Mouse (Mus musculus) forebrain, embryonic 15.5 days (tissue): ENCODE measurements around the gene Fam173b. TPM values are rescaled to one million over a fixed set of nuclear protein-coding genes. Genes with fewer than 3 reads are reported as not detected.
A peak's percentile ranks its signal among the peaks of the same experiment; 100 is the strongest.

Source experiments
- ATAC-seq: fragments of 200-750 bp; cut with Nextera tagmentation; replicated peaks from 2 replicates; pipeline ENCODE4 v1.8.0; 2017; ENCODE audit warnings: mild to moderate bottlenecking, moderate TSS enrichment, moderate library complexity
- H3K27ac ChIP-seq: fragments of 300-500 bp; sonication (generic); replicated peaks from 2 replicates; pipeline ENCODE4 v1.5.1; 2015; ENCODE audit warnings: mild to moderate bottlenecking, inconsistent platforms
- H3K27me3 ChIP-seq: fragments of 300-500 bp; sonication (generic); 2 replicates; pipeline ENCODE4 v1.6.1; 2015; ENCODE audit warnings: inconsistent platforms
- H3K36me3 ChIP-seq: fragments of 300-500 bp; sonication (generic); 2 replicates; pipeline ENCODE4 v1.6.1; 2015; ENCODE audit warnings: mild to moderate bottlenecking, inconsistent platforms
- H3K4me1 ChIP-seq: fragments of 300-500 bp; sonication (generic); 2 replicates; pipeline ENCODE4 v1.6.1; 2015; ENCODE audit warnings: inconsistent platforms
- H3K4me2 ChIP-seq: fragments of 300-500 bp; sonication (generic); replicated peaks from 2 replicates; pipeline ENCODE4 v1.6.1; 2015; ENCODE audit warnings: mild to moderate bottlenecking, inconsistent platforms
- H3K4me3 ChIP-seq: fragments of 300-500 bp; sonication (generic); 2 replicates; pipeline ENCODE4 v1.5.1; 2015; ENCODE audit warnings: mild to moderate bottlenecking, inconsistent platforms
- H3K9ac ChIP-seq: fragments of 300-500 bp; sonication (generic); replicated peaks from 2 replicates; pipeline ENCODE4 v1.6.1; 2015; ENCODE audit warnings: mild to moderate bottlenecking, inconsistent platforms
- H3K9me3 ChIP-seq: fragments of 300-500 bp; sonication (generic); 2 replicates; pipeline ENCODE4 v1.6.1; 2016; ENCODE audit warnings: inconsistent platforms
- WGBS: fragments of 180-500 bp; shearing (Covaris S2); methylation state at CpG from one replicate; pipeline ENCODE4 v1.1.7; 2015; ENCODE audit warnings: mixed read lengths; 5-methylcytosine and 5-hydroxymethylcytosine counted together
- polyA plus RNA-seq: library from polyadenylated mRNA; unstranded; fragments of >200 nt; fragmentation: Nextera tagmentation; extraction: Ambion mirVana; gene quantifications from 2 replicates; pipeline ENCODE4 v1.2.1, GENCODE M21; 2015

Fam173b gene
- polyA plus RNA-seq, 1 experiment from 2014 or later: 11.5 TPM

DNA sequence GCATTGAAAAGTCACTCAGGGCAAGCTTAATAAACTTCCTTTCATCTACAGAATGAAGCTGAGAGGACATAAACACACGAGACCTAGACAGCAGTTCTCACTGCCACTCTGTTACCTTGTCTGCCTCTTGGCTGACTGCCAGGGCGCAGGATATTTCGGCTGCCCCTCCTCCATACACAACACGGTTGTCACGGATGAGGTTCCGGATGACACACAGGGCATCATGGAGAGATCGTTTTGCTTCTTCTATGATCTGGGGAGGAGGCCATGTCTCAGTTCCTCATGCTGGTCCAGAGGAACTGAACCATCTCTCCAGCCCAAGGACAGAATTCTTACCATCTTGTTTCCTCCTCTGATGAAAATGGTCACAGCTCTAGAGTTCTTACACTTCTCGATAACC is 9.1 kb upstream of the Fam173b start:
- H3K9me3 ChIP-seq: no peaks in the 10 kb centered on the region
- H3K4me3 ChIP-seq: no peak overlapping the region
- peaks cover 82% of the 10 kb centered on the region for H3K36me3 ChIP-seq
- H3K27me3 ChIP-seq: no peaks in the 10 kb centered on the region
- no peak overlapping the region for H3K9ac ChIP-seq
- peaks cover 4% of the 10 kb centered on the region; the same call in 1 of the 2 replicates for H3K4me1 ChIP-seq
- WGBS: 88% methylated on average over 8 of the region's 8 CpGs
- H3K27ac ChIP-seq: no peak overlapping the region
- no peak for ATAC-seq
- H3K4me2 ChIP-seq: no peak overlapping the region

DNA sequence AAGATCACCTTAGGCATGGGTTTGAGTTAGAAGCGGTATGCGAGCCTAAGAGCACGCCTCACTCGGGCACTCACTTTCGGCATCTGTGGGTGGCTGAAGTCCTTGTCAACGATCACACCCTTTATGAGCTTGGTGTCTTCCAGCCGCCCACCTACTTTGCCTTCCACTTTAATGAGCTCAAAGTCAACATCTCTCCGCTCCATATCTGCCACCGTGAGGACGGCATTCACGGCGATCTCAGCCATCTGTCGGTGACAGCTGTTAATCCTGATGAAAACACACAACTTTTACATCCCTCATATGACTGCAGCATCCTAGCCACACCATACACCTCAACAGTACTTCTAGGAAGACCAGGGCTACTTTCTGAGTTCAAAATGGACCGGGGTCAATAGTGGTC is 7.4 kb upstream of the Fam173b start:
- 92% methylated on average over 14 of the region's 14 CpGs for WGBS
- Histone ChIP-seq H3K4me3 (no peak overlapping the region), H3K9me3 (no peaks in the 10 kb centered on the region), H3K4me2 (no peak overlapping the region), H3K27ac (no peak overlapping the region), H3K27me3 (no peaks in the 10 kb centered on the region), H3K9ac (no peak overlapping the region), H3K4me1 (peaks cover 11% of the 10 kb centered on the region), H3K36me3 (peaks cover 81% of the 10 kb centered on the region)
- no peak for ATAC-seq

DNA sequence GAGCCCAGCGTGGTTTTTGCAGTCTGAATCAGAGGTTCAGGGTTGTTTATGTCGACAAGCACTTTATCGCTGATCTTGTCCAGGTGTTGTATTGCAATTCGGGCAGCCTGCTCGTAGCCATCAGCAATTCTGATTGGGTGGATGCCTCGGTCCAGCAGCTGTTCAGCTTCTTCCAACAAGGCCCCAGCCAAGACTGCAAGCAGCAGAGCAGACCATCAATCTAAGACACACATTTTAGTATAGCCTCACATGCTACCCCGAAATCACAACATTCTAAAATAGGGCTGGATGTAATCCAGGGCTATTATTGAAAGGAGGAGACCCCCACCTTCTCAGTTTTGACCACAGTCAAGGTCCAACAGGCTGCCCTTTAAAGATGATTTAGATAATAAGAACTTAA is 6.0 kb upstream of the Fam173b start:
- no peaks in the 10 kb centered on the region for H3K9me3 ChIP-seq
- peaks cover 25% of the 10 kb centered on the region for H3K4me1 ChIP-seq
- H3K9ac ChIP-seq: no peak overlapping the region
- 96% methylated on average over 7 of the region's 7 CpGs for WGBS
- H3K27ac ChIP-seq: no peak overlapping the region
- H3K4me2 ChIP-seq: no peak overlapping the region
- no peak for ATAC-seq
- H3K27me3 ChIP-seq: no peaks in the 10 kb centered on the region
- no peak overlapping the region for H3K4me3 ChIP-seq
- peaks cover 67% of the 10 kb centered on the region for H3K36me3 ChIP-seq

DNA sequence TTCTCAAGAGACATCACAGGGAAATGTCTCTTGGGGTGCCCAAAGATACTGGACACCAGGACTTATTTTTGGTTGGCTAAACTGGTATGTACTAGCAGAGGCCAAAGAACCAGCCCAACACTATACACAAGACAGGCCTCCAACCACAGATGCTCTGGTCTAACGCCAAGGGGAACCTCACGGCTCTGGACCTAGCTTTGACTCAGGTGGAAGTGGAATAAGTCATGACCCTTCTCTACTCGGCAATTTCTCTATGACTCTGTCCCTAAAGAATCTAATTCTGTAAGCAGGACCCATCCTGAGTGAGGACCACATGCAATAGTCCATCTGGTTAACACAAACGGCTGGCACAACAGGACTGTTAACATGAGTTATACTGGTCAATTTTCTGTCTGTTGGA is 1.8 kb upstream of the Fam173b start:
- Histone ChIP-seq H3K27ac (no peak overlapping the region), H3K27me3 (no peaks in the 10 kb centered on the region), H3K4me2 (peak overlapping the region; percentile 83), H3K36me3 (peaks cover 26% of the 10 kb centered on the region), H3K4me3 (peak overlapping the region; percentile 85), H3K9me3 (no peaks in the 10 kb centered on the region), H3K4me1 (peaks cover 35% of the 10 kb centered on the region), H3K9ac (no peak overlapping the region)
- WGBS: 81% methylated on average over 4 of the region's 4 CpGs
- ATAC-seq: no peak

DNA sequence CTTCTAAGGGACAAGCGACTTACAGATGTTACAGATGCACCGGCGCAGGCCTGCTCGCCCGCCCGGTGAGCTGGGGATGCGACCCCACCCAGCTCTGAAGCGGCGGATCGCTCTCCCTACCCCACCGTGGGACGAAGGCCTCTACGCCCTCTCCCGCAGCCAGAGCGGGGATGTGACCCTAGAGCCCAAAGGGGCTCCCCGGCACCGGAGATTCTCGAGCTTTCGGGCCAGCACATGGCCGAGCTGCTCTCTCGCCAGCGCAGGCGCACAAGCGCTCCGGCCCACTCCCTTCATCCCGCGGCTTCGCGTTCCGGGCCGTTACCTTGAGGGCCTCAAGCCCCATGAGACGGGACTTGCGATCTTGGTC is 390 bp upstream of the Fam173b start:
- ATAC-seq: peak; percentile 82
- Histone ChIP-seq H3K9me3 (no peaks in the 10 kb centered on the region), H3K27ac (peak overlapping the region; percentile 87), H3K36me3 (peaks cover 12% of the 10 kb centered on the region), H3K27me3 (no peaks in the 10 kb centered on the region), H3K9ac (peak overlapping the region; percentile 90), H3K4me3 (peak overlapping the region; percentile 85), H3K4me1 (peaks cover 35% of the 10 kb centered on the region), H3K4me2 (peak overlapping the region; percentile 83)
- WGBS: 0% methylated on average over 33 of the region's 33 CpGs

DNA sequence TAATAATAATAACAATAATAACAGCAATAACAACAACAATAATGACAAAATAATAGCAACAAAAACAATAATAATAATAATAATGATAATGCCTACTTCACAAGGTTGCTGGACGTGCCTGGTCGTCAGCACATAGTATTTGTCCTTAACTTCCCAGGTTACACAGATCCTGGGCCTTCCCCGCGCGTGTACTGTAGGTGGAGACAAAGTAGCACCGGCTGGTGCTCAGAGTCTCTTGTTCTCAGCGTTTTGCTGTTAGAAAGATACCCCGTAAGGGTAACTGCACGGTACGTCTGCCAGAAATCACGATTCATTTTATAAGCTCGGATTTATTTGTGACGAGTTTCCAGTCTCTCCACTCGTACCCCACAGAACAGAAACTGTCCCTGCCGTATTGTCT is 774 bp downstream of the Fam173b start:
- Histone ChIP-seq H3K4me3 (peak overlapping the region; percentile 85), H3K9me3 (no peaks in the 10 kb centered on the region), H3K27me3 (no peaks in the 10 kb centered on the region), H3K27ac (peak overlapping the region; percentile 98), H3K4me1 (peaks cover 32% of the 10 kb centered on the region), H3K36me3 (peaks cover 3% of the 10 kb centered on the region), H3K9ac (peak overlapping the region; percentile 97), H3K4me2 (peak overlapping the region; percentile 60)
- peak; percentile 77 for ATAC-seq
- 2% methylated on average over 15 of the region's 15 CpGs for WGBS

DNA sequence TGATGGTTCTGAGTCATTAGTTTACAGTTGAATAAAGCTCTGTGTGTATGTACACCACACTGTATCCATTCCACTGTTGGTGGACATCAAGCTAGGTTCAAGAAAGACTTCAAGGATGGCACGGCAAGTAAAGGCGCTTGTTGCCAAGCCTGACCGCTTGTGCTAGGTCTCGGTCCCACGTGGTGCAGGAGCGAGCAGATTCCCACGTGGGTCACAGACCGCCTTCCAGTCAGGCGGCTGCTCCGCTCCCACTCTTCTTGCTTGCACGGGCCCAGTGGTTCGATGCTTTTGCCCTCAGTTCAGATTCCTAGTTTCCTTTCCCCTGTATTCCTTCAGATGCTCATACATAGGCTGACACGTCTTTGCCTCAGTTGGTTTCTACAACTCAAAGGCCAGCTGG is 1.5 kb downstream of the Fam173b start:
- 90% methylated on average over 13 of the region's 13 CpGs for WGBS
- Histone ChIP-seq H3K4me3 (peak overlapping the region; percentile 85), H3K9me3 (no peaks in the 10 kb centered on the region), H3K9ac (peak overlapping the region; percentile 3; the same call in 1 of the 2 replicates), H3K27ac (peak overlapping the region; percentile 98), H3K4me2 (peak overlapping the region; percentile 60), H3K4me1 (peaks cover 32% of the 10 kb centered on the region), H3K27me3 (no peaks in the 10 kb centered on the region), H3K36me3 (no peaks in the 10 kb centered on the region)
- no peak for ATAC-seq

DNA sequence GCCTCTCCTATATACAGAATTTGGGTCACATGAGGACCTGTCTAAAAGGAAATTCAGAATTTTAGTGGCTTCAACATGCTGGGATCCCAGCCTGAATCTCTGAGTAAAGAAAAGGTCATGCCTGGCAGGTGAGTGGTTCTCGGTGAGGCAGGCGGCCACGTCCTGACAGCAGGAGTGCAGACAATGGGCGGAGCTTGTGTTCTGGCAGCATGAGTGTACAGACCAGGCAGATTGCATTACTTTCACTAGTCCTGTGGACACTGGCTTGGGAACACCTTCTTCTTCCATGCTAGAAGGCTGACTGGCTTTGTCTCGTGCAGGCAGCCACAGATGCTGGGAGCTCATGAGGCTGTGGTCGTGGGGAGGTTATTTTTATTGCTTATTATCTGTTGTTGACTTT is 5.2 kb downstream of the Fam173b start:
- no peak overlapping the region for H3K27ac ChIP-seq
- no peaks in the 10 kb centered on the region for H3K9me3 ChIP-seq
- H3K4me1 ChIP-seq: peaks cover 8% of the 10 kb centered on the region
- no peak overlapping the region for H3K9ac ChIP-seq
- 67% methylated on average over 6 of the region's 6 CpGs for WGBS
- H3K4me2 ChIP-seq: no peak overlapping the region
- ATAC-seq: no peak
- no peaks in the 10 kb centered on the region for H3K27me3 ChIP-seq
- H3K36me3 ChIP-seq: no peaks in the 10 kb centered on the region
- H3K4me3 ChIP-seq: no peak overlapping the region

DNA sequence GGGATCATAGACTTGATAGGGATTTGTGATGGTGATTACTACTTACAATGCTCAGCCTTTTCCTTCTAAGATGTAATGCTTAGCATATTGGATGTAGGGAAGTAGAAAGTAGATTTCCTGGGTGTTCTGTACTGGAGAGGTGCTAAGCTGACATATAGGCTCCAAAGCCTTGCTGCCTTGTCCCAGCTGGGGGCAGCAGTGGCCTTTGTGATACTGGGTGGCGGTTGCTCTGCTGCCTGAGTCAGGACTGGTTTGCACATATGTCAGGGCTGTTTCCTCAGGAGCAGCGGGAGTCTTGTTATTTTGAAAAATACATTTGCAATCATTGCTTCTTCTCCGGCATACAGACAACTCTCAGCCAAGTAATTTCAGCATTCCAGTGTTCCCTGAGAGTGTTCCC is 9.4 kb downstream of the Fam173b start:
- Histone ChIP-seq H3K4me2 (no peak overlapping the region), H3K9me3 (no peaks in the 10 kb centered on the region), H3K27ac (no peak overlapping the region), H3K27me3 (no peaks in the 10 kb centered on the region), H3K9ac (no peak overlapping the region), H3K4me1 (no peaks in the 10 kb centered on the region; the same call in 1 of the 2 replicates), H3K4me3 (no peak overlapping the region), H3K36me3 (no peaks in the 10 kb centered on the region)
- 56% methylated on average over 3 of the region's 3 CpGs for whole genome bisulfite sequencing
- peak; percentile 86 for ATAC-seq

DNA sequence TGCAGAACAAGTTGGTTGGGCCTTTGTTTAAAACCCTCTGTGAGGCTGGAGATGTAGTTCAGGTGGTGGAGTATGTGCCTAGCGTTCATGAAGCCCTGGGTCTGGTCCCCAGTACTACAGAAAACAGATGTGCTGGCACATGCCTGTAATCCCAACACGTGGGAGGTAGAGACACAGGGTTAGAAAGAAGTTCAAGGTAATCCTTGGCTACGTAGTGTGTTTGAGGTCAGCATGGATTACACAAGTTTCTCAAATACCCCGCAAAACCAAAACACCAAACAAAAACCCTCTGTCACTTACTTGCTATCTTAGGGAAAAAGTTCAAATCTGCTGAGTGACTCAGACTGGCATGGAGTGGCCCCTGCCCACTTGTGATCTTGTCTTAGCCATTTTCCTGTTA is 10.3 kb downstream of the Fam173b start:
- 95% methylated on average over 4 of the region's 4 CpGs for WGBS
- ATAC-seq: no peak

DNA sequence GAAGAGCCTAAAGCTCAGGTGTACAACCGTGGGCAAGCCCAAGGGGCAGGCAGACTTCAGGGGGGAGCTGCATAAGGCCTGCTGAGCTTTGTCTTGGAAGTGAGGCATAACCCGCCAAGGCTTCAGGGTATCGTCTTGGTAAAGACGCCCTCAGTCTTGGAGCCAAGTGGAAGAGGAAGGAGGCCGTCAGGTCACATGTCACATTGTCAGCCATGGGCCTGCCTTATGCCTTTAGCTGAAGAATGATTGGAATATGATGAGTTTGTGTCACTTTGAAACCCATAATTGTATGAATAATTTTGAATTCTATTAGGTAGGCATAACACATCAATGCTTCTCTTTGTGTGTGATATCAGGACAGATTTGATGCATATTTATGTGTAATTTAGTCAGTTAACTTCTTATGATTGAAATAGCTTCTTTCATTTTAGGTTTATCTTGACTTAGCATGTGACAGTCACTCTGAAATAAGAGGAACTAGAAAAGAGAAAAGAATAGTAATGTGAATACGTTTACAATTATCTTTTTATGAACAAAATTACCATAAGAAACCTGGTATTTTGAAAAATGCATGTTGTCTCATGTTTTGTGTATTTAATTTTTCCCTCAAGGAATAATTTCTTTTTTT is 12.3 kb downstream of the Fam173b start:
- no peaks in the 10 kb centered on the region for H3K9me3 ChIP-seq
- 86% methylated on average over 6 of the region's 6 CpGs for WGBS
- ATAC-seq: no peak
- peaks cover 8% of the 10 kb centered on the region; the same call in 1 of the 2 replicates for H3K36me3 ChIP-seq
- H3K27me3 ChIP-seq: no peaks in the 10 kb centered on the region
- no peak overlapping the region for H3K4me3 ChIP-seq
- H3K9ac ChIP-seq: no peak overlapping the region
- H3K4me2 ChIP-seq: no peak overlapping the region
- H3K27ac ChIP-seq: 0 out of 2 replicates have a peak overlapping the region, but pooled peaks have one; percentile 23
- H3K4me1 ChIP-seq: no peaks in the 10 kb centered on the region

More for the DNA sequence above, 10.3 kb downstream of the Fam173b start:
- Histone ChIP-seq H3K9ac (no peak overlapping the region), H3K9me3 (no peaks in the 10 kb centered on the region), H3K4me2 (no peak overlapping the region), H3K27ac (no peak overlapping the region), H3K4me1 (no peaks in the 10 kb centered on the region; the same call in 1 of the 2 replicates), H3K36me3 (no peaks in the 10 kb centered on the region), H3K4me3 (no peak overlapping the region), H3K27me3 (no peaks in the 10 kb centered on the region)

DNA sequence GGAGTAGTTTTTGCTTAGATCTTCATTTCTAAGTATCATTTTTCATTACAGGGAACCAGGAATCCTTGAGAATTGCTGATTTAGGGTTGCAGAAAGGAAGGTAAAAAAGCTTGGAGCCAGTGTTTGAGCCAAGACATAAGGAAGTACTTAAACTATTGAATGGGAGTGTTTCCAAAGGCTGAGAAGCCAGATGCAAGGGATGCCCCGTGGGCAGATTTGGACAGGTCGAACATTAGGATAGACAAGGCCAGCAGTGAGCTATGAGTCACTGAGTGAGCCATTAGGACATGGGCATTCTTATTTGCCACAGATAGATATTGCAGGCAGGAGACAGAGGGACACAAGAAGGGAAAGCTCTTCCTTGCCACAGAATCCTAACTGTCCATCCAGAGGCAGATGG is 13.0 kb downstream of the Fam173b start:
- Histone ChIP-seq H3K9me3 (no peaks in the 10 kb centered on the region), H3K36me3 (peaks cover 8% of the 10 kb centered on the region), H3K9ac (no peak overlapping the region), H3K27me3 (no peaks in the 10 kb centered on the region), H3K4me3 (no peak overlapping the region), H3K4me1 (no peaks in the 10 kb centered on the region), H3K4me2 (no peak overlapping the region), H3K27ac (no peak overlapping the region)
- WGBS: 93% methylated on average over 2 of the region's 2 CpGs
- no peak for ATAC-seq

DNA sequence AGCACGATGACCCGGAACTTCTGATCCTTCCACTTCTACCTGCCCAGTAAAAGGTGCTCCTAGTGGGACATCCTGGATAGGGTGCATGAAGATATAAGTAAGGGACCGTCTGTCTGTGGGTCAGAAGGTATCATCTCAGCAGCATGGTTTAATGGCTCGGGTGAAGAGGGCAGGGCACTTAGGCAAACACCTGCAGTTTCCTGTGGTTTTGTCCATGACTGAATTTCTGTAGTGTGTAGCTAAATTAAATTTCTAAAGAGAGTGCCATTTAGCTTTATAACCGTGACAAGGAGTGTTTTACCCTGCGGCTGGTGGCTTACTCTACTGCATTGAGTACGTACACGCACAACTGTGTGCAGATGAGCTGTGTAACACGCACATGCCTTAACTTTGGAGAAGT is 15.6 kb downstream of the Fam173b start:
- Histone ChIP-seq H3K27me3 (no peaks in the 10 kb centered on the region), H3K9ac (no peak overlapping the region), H3K4me1 (no peaks in the 10 kb centered on the region), H3K27ac (no peak overlapping the region), H3K4me2 (no peak overlapping the region), H3K4me3 (no peak overlapping the region), H3K36me3 (peaks cover 8% of the 10 kb centered on the region), H3K9me3 (no peaks in the 10 kb centered on the region)
- no peak for ATAC-seq
- 94% methylated on average over 9 of the region's 9 CpGs for WGBS
